Mouse (Mus musculus) left cerebral cortex, postnatal 25 days (tissue): ENCODE data around the gene Stk35. TPM values are rescaled to one million over a fixed set of nuclear protein-coding genes. Genes with fewer than 3 reads are reported as not detected.
A peak's percentile ranks its signal among the peaks of the same experiment; 100 is the strongest.

Experiments used
- DNase-seq, 2 experiments: peaks; one replicate each; pipeline ENCODE4 v3.0.0; 2022; ENCODE audit warnings: low spot score in 2 of 2, mixed read lengths in 1 of 2
- intact Hi-C: fragments of 180-260 bp; cut with DNase I; formaldehyde crosslinking; loops from one replicate; pipeline ENCODE4 v1.15.1; 2025
- total RNA-seq, 2 experiments: library from RNA; stranded (reverse); gene quantifications; 2 replicates each; pipeline ENCODE4 v1.2.3; 2021

Stk35 gene
- 10 to 100 TPM; 29.5 to 31.5 TPM for total RNA-seq

- peak; percentile 87 to 92 for DNase-seq
- intact Hi-C loops = loop anchor here (2.0 kb wide), 2 partner anchors 60 to 72 kb away; no protein-coding TSS in a partner anchor
These were observed at the start of gene Stk35 for GRCm38 (mm10) chr2:129800271-129800903. Gene Stk35, plus strand, starts transcription at chr2:129800517.

- no peak for DNase-seq
- intact Hi-C loops = no loop called here
These were observed 18.3 kb upstream of the Stk35 start for GRCm38 (mm10) chr2:129782046-129782445.

GRCm38 (mm10) chr2:129796501-129796900, 3.8 kb upstream of the Stk35 start:
- intact Hi-C loops = no loop called here
- no peak for DNase-seq

GRCm38 (mm10) chr2:129797709-129798108, 2.6 kb upstream of the Stk35 start:
- intact Hi-C loops = no loop called here
- no peak for DNase-seq

DNA sequence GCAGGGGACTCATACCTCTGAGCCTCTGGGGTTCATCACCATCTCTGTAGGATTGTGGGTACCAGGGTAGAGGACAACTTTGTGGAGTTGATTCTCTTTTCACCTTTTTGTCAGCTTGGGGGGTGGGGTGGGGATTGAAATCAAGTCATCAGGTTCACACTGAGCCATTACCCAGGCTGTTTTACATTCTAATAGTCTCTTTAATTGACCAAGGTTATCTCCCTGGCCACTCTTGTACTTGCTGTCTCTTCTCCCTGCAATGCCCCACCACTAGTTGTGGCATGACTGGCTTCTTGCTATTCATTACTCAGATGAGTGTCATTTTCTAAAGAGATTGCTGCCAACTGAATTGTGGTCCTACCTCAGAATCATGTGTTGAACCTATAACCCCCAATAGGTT, 1.9 kb upstream of the Stk35 start:
- intact Hi-C loops = no loop called here
- DNase-seq = no peak

DNA sequence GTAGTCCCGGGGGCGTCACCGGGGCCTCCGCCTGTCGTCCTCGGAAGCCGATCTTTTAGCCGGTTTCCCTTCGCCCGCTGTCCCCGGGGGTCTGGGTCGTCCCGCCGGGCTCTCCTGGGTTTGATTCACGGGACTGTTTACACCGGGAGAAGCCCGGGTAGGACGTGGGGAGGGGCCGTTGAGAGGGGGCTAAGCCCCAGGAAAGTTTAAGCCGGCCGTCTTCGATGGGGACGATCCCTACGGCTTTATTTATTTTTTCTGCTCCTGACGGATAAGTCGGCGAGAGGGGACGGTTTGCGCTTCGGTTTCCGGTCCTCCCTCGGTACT, 550 bp downstream of the Stk35 start:
- intact Hi-C loops = loop anchor here (2.0 kb wide), 2 partner anchors 60 to 72 kb away; no protein-coding TSS in a partner anchor
- no peak for DNase-seq

- intact Hi-C loops = loop anchor here (2.0 kb wide), 2 partner anchors 61 to 71 kb away; no protein-coding TSS in a partner anchor
- DNase-seq = peak; percentile 88 to 90
These were observed 1.1 kb downstream of the Stk35 start for GRCm38 (mm10) chr2:129801231-129802029.

DNA sequence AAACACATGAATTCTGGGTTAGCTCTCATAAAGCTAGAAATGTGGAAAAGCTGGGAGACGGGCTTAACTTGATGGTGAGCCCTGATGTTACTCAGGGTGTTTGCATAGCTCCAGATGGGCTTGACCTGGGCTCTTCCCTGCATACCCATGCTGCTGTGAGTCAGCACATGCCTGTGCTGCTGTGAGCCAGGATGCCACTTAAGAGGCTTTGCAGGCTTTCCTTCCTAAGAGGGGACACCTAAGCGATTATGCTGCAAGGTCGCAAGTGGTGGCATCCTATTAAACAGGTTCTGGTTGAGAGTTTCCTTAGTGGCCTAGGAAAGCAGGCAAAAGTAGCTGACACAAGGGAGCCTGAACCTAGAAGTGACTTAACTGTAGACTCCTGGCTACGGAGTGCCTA, 5.2 kb downstream of the Stk35 start:
- DNase-seq = no peak
- intact Hi-C loops = no loop called here

DNA sequence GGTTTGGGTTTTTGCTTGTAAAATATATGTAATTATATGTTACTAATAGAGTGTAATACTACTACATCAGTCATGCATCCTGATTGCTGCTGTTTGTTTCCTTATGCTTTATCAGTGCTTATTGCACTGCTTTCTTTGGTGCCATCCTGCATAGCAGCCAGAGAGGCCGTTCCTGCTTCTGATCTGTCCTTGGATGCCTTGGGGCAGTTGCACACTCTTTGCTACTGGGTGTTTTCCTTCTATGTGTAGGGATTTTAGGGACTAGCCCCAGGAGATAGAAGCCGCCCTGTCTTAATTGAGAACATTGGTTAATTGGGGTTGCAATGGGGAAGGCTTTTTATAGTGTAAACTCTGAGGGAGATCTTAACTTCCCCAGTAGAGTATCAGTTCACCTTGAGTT, 6.2 kb downstream of the Stk35 start:
- intact Hi-C loops = no loop called here
- no peak for DNase-seq

GRCm38 (mm10) chr2:129810563-129810962, 10.2 kb downstream of the Stk35 start:
- DNase-seq = no peak
- intact Hi-C loops = no loop called here

- intact Hi-C loops = no loop called here
- DNase-seq = no peak
These were observed 13.7 kb downstream of the Stk35 start for GRCm38 (mm10) chr2:129814033-129814432.

DNA sequence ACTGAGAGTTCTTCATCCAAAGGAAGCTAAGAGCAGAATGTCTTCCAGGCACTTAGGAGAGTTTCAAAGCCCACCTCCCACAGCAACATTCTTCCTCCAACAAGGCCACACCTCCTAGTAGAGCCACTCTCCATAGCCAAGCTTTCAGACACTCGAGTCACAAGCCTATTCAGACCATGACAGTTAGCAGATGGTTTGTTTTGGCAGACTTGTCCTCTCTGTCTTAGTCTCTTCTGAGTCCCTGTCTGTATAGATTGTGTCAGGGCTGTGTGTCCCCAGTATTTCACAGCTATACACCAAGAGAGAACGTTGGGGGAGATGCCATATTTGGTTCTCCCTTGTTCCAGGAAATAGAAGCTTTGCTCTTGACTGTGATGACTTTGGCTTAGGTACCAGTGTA, 14.8 kb downstream of the Stk35 start:
- intact Hi-C loops = no loop called here
- no peak for DNase-seq

DNA sequence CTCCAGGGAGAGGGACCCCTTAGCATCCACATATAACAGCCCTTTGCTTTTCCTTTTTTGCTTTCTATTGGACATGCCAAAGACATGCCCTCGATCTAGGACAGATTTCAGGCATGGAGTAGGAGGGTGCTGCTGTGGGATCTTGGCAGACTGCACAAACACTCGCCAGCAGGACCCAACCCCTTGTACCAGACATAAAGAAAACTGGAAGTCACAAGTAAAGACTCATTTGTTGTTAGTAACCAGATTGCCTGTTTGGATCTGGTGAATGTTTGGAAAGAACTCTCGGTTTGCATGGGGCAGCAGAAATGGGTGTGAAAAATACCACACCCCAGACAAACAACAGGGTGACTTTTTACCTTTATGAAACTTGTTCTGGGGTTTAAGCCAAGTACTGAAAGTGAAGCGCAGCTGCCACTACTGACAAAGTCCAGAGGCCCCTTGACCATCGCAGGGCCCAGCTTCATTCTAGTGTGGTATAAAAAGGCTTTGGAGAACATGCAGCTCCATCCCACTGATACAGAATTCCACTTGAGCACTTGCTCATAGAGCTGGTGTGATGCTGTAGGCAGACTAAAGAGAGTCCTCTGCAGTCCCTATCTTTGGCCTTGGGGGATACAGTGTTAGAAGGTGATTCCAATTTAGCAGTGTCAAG, 17.4 kb downstream of the Stk35 start:
- intact Hi-C loops = no loop called here

DNA sequence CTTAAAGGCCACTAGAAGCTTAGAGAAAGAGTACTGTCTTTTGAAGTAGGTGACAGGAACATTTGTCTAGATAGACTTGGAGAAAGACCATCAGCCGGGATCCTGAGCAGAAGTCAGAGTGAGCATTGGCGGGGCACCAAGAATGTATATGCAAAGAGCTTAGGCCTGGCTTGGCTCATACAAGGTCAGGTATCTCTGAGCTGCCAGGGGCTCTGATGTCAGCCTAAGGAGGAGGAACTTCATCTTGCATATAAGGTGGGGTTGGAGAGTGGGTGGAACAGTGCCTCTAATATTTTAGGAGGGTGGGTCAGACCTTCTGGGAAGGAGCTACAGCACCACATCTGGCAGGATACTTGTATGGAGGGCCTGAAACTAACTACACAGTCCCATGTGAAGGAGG, 18.6 kb downstream of the Stk35 start:
- no peak for DNase-seq
- intact Hi-C loops = no loop called here

More for the DNA sequence above, 17.4 kb downstream of the Stk35 start:
- DNase-seq = peak in 1 of 2 experiments; percentile 15

- DNase-seq = no peak
- intact Hi-C loops = no loop called here
These were observed 19.2 kb downstream of the Stk35 start for GRCm38 (mm10) chr2:129819531-129819930.

DNA sequence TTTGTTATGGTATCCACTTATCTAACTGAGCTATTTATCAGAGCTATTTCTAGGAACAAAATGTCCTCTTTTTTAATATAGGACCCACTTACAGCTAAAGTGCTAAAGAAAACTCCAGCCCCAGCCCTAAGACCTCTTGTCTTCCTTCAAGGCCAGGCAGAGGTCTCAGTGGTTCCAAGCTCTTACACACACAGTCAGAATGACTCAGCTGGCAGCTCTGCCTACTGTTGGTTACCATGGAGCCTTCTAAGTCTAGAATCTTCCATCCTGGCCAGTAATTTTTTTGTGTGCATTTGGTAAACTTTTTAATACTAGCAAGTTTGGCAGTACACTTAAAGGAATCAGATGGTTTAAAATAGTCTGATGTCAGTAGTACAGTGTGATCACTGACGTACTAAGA, 19.6 kb downstream of the Stk35 start:
- DNase-seq = no peak
- intact Hi-C loops = no loop called here

DNA sequence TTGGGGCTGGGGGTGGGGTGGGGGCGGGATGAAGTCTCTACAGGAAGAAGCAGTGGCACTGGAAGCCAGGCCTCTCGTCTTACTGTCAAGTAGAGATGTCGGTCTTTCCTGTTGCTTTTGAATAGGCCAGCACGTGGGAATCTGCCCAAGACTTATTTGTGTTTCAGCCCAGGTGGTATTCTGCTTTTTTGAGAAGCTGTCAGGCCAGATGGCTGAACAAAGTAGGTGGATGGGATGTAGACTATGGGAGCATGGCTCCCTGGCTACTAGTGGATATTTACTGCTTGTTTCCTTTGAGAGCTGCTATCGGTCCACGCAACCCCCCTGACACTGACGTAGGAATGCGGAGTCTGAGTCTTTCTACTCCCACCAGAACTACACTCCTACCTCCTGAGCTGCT, 20.7 kb downstream of the Stk35 start:
- peak; percentile 23 to 74 for DNase-seq
- intact Hi-C loops = no loop called here

DNA sequence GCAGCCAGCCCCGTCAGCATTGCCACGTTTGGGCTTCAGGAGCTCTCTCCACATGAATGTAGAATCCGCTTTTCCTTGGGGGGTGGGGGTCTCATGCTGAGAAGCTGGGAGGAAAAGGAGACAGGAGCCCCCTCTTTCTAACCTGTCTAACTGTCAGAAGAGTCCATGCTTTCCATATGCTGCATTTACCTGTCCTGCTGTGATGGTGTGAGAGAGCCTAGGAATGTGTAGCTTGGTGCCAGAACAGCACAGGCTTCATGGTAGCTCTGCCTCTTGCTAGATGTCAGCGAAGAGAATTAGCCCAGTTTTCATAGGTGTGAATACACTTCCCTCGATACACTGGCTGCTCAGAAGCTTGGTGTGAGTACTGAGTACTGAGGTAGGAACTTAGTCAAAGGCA, 21.3 kb downstream of the Stk35 start:
- no peak for DNase-seq
- intact Hi-C loops = no loop called here

DNA sequence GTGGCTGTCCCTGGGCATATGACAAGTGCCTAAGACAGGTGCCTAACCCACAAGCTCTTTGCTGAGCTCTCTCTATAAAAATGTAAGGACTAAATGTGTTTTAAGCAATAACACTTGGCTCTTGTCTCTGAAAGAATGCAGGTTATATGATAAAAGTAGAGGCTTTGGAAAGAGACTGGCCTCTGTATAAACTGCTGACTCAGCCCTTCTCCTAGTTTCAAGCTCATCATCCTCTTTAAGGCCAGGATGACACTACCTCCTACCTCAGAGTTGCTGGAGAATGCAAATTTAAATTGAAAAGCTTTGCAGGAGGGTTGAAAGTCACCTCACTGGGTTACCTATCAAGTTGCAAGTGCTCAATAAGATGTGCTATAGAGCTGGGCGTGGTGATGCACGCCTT, 23.0 kb downstream of the Stk35 start:
- no peak for DNase-seq
- intact Hi-C loops = no loop called here

DNA sequence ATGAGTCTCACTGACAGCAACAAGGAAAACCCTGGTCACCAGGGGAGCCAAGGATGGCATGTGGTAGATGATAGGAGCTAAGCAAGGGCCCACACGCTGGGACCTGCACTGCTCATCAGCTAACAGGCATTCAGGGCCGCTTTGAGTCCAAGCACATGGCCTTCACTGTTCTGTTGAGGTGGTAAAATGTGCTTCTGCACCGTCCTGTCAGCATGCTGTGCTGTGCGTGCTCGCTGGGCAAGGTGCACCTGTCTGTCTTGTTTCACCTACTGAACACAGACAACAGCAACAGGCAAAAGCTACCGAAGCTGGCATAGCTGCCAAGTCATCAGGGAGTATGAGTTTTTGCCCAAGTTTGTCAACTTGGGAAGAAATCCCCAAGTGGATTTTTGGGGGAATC, 23.9 kb downstream of the Stk35 start:
- intact Hi-C loops = no loop called here
- DNase-seq = no peak

DNA sequence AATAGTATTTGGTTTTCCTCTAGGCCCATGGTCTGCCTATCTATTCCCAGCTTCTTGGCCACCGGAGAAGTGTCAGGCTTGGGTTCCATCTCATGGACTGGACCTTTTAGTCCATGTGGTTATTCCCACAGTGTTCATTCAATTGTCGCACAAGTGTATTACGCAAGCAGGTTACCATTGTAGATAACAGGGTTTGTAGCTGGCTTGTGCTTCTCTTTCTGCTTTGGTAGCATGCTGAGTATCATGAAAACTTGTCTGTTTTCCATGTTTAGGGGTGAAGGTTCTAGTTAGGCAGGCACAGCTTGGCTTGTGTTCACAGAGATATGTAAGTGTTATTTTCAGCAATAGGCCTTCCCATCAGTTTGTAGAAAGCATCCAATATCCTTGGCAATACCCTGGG, 25.8 kb downstream of the Stk35 start:
- intact Hi-C loops = no loop called here
- DNase-seq = no peak
